Mouse (Mus musculus) adrenal gland, postnatal 10 days (tissue): ENCODE results near the gene Dpp3. TPM values are rescaled to one million over a fixed set of nuclear protein-coding genes. Genes with fewer than 3 reads are reported as not detected.
"Not testable (repeated sequence)": the region's sequence is repeated elsewhere in the genome, so short reads cannot be mapped to it uniquely, and the experiment has no call there.

Source experiments
- DNase-seq: peaks from one replicate; pipeline ENCODE4 v3.0.0; 2021; ENCODE audit warnings: mixed read lengths
- long read RNA-seq, 2 experiments: library from polyadenylated mRNA; stranded (forward); transcript quantifications; one replicate each; pipeline ENCODE4 v2.0.0; 2021
- total RNA-seq, 2 experiments: library from RNA; stranded (reverse); gene quantifications; 2 replicates each; pipeline ENCODE4 v1.2.3; 2021

Gene Dpp3
- total RNA-seq = 10 to 100 TPM; 74.1 to 83.4 TPM
- long read RNA-seq, experiment 1, transcript Dpp3-201 (18 exons, 2,683 nt) = major isoform, 74 of 150 reads
- long read RNA-seq, experiment 1, partial matches to known transcripts = 49 of 150 reads
- long read RNA-seq, experiment 1, other reads (novel, unspliced or antisense) = 27 of 150 reads
- long read RNA-seq, experiment 2, transcript Dpp3-201 (18 exons, 2,683 nt) = major isoform, 59 of 110 reads
- long read RNA-seq, experiment 2, partial matches to known transcripts = 21 of 110 reads
- long read RNA-seq, experiment 2, other reads (novel, unspliced or antisense) = 30 of 110 reads

DNA sequence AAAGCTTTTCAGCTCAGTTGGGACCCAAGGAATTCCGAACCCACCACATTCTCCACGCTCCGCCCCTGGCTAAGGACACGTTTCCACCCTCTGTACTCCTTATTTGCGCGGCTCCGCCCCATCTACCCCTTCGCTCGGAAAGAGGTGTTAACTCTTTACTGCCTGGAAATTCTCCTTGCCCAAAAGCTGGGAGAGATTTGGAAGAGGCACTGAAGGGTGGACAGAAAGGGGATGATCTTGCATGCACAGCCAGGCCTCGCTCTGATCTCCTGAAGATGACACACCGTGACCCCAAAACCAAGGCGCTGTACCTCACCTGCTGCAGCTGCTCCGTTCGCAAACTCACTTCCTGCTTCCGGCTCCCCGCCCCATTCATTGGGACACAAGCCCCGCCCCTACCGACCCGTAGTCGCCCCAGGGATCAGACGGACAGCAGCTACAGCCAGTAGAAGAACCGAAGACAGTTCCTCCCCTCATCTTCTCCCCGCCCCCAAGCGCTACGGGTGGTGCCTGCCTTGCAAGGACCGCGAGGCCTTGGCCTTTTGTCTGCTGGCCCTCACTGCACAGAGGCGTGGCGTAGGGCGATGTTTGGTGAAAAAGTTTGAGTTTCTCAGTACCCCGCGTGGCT is at the start of gene Dpp3:
Gene Dpp3, minus strand, starts transcription at position 384 of the 628 bp plus-strand sequence.
- DNase-seq = peak; percentile 99

GRCm38 (mm10) chr19:4968236-4968635 is 40.1 kb upstream of the Dpp3 start:
- DNase-seq = no peak

- peak; percentile 90 for DNase-seq
Observed at GRCm38 (mm10) chr19:4961928-4962601, 34.0 kb upstream of the Dpp3 start, which contains the start of gene Mrpl11. Mrpl11 (plus strand) TSS chr19:4962147.

GRCm38 (mm10) chr19:4948641-4949040 is 20.6 kb upstream of the Dpp3 start:
- DNase-seq = not testable (repeated sequence)

DNA sequence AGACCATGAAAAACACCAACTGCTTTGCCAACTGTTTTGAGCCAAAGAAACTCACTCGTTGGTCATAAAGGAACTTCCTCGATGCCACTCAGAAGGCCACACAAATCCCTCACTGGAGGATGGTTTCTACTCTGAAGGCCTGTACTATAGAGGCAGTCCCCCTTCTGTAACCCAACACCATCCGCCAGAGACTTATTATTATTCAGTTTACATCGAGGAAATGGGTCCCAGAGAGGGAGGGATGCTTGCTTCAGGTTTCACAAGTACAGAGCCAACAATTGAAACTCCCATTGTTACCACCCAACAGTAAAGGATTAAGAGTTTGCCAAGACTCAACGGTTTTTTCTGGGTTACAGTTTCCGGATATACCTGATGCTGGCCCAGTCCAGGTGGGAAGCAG is 17.5 kb upstream of the Dpp3 start:
- no peak for DNase-seq

DNA sequence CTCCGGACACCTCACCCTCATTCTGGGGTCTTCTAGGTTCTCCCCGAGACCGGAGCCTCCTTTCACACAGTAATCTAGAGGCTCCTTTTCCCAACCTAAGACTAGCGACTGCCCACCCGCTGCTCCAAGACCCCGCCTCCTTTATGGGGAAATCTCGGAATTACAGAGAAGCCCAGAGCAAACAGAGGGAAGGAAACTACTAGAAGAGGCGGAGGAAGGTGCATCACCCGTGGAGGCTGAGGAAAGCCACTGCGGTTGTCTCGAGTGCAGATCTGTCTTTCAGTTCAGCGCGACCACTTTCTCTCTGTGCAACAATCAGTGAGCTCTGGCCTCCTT is 15.1 kb upstream of the Dpp3 start:
- DNase-seq = no peak

DNA sequence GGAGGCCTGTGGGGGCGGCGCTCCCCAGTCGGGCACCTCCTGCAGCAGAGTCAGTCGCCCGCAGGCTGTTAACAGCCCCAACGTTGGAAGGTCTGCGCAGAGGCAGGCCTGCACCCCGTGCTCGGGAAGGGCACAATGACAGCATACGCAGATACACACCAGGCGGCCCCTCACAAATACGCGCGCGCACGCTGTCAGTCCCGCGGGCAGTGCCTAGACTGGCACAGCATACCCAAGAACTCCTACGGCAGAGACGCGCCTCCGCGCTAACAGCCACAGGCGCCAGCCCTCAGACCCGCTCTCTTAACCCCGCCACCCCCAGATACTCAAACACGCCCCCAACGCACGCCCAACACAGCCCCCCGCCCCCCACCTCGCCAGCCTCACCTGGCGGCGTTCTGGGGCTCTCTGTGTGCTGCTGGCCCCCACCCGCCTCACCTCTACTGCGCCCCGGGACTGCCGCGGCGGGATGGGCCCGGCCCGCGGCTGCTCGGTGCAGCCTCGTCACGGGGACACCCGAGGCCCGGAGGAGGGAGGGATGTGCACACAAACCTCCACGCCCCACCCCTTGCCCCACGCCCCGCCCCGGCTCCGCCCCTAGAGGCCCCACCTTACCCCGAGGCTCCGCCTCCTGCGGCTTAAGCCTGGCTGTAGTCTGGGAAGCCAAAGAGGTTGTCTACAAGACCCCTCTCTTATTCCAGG is 14.6 kb upstream of the Dpp3 start, which contains the start of gene Peli3:
Gene Peli3, minus strand, starts transcription at position 577 of the 702 bp plus-strand sequence.
- DNase-seq = peak; percentile 95

- no peak for DNase-seq
Observed at GRCm38 (mm10) chr19:4937444-4938310, 9.6 kb upstream of the Dpp3 start.

DNA sequence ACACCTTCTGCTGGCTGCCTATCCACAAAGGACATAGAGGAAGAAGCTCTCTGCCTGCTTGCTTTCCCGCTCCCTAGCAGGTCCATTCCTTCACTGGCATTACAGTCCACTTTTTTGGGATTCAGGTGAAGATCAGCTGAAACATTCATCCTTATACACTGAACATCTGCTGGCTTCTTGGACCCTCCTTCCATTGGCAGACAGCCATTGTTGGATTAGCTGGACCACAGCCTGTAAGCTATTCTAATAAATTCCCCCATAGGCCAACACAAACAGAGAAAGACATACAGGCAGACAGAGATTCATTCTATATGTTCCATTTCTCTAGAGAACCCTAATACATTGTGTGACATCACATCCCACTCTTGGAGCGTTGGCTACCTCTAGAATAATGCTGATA is 8.8 kb upstream of the Dpp3 start:
- no peak for DNase-seq

GRCm38 (mm10) chr19:4928781-4929180 is 694 bp upstream of the Dpp3 start:
- peak; percentile 68 for DNase-seq

DNA sequence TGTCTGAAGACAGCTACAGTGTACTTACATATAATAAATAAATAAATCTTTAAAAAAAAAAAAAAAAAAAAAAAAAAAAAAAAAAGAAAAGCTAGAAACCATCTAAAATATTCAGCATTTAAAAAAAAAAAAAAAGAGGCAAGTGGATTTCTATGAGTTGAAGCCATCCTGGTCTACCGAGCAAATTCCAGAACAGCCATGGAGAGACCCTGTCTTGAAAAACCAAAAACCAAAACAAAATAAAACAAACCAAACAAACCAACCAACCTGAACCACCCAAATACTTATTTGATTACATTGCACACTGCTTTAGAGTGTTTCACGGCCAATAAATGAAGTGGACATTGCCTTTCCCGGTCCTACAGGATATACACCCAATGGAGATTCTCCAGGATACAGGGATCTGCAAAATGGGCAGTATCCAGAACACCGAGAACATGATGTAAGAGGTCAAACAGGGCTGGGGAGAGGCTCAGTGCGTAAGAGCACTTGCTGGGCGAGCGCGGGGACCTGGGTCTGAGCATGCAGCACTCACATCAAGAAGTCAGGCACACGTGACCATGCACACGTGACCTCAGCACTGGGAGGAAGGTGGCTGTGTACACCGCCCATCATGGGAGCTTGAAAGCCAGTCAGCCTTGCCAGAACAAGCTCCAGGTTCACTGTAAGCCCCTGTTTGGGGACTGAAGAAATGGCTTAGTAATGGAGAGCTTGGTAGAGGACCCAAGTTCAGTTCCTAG is 2.8 kb downstream of the Dpp3 start:
- DNase-seq = no peak

DNA sequence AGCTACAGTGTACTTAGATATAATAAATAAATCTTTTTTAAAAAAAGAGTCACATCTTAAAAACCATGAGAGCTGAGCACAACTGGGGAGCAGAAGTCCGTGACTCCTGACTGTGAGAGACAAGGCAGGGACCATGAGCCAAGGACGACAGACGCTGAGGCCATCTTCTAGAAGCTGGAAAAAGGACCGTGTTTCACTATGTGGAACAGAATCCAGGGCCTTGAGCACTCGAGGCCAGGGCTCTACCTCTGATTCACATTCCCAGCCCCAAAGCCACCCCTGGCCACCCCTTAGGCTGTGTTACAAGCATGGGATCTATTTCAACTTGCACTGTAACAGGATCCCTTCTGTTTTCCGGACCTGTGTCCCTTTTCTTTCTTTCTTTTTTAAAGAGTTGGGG is 8.4 kb downstream of the Dpp3 start:
- peak; percentile 23 for DNase-seq

DNA sequence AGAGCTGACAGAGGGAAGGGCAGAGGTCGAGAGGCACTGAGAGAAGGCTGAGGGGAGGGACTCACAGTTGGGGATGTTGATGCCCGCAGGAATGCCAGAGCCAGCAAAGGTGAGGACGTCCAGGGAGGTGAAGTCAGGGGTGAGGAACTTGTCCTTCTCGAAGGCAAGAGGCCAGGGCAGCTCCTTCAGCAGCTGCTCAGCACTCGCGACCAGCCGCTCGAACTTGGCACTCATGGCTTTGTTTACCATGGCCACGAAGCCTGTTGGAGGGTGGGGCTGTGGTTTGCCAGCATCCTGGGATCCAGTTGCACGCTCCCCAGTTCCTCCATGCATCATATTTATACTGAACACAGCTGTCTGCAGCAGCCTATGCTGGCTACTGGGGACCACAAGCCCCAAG is 11.3 kb downstream of the Dpp3 start:
- no peak for DNase-seq

DNA sequence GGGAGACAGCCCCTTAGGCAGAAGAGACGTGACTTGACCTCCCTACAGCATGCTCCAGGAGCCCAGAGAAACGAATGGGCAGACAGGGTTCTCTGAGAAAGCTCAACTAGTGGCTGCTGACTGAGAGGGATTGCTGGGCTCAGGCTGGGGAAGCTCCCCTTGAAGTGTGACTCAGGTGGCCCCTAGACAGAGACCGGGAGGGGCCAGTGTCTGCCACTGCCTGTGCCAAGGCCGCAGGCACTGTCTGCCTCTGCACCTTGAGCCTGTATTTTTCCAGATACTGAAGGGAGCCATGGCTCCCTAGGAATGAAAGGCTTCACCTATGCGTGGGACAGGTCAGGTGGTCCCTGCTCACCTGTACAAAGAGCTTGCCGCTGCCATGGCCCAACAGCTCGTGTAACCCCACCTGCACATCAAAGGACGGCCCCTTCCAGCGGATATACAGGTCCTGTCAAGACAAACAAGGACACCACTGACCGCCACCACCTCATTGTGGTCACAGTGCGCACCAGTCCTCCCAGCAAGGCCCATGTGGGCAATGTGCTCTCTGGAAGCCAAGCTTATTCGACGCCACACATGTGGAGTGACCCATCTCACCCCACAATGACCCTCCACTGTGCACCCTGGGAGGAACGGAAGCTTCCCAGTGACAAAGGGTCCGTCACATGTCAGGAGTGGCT is 12.0 kb downstream of the Dpp3 start:
- DNase-seq = peak; percentile 57

- DNase-seq = no peak
Observed at GRCm38 (mm10) chr19:4909376-4909775, 18.7 kb downstream of the Dpp3 start.

- peak; percentile 45 for DNase-seq
Observed at GRCm38 (mm10) chr19:4908107-4908506, 20.0 kb downstream of the Dpp3 start.

GRCm38 (mm10) chr19:4905979-4906794 is 21.9 kb downstream of the Dpp3 start, which contains the start of gene Bbs1:
Bbs1 (minus strand) TSS chr19:4906628.
- DNase-seq = peak; percentile 88

GRCm38 (mm10) chr19:4899888-4900287 is 28.2 kb downstream of the Dpp3 start:
- no peak for DNase-seq

GRCm38 (mm10) chr19:4898972-4899371 is 29.1 kb downstream of the Dpp3 start:
- no peak for DNase-seq
